Mouse (Mus musculus): ENCODE measurements at regions not wholly inside any gene's neighbourhood (a gene's known extent, or its start where the extent isn't known, plus 50 kb on each side); places are given as distances from the start of the nearest gene placed in this dataset.

DNA sequence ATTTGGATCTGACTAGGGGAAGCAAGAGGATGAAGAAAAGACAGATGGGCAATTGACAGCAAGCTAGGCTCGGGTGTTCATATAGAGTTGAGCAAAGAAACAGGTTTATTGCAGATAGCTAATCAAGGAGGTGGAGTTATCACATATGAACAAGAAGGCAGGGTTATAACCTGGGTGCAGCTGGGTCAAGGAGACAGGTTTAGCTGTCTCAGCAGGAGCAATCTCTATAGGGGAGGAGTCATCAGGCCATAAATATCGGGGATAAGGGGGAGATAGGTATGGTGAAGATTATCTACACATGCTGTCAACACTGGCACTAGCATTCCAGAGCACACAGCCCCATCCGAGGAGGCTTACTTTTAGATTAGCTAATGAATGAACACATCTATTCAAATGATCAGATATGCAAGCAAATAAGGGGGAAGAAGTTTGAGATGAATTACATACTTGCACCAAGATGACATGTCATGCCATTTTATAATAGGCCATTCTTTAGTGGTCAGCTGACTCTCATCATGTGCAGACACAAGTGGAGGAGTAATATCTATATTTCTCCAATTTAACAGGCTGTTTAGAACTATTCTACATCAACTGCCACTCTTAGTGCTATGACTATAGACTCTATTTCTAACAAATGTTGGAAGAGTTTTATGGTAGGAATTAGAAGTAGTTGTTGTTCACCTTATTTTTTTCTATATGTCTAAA, 76.9 kb downstream of the Lhx9 start:
- CTCF ChIA-PET, result interaction anchor here (0.7 kb wide), 1 partner anchor 759 kb away, joined by 4 read pairs; no protein-coding TSS in a partner anchor

DNA sequence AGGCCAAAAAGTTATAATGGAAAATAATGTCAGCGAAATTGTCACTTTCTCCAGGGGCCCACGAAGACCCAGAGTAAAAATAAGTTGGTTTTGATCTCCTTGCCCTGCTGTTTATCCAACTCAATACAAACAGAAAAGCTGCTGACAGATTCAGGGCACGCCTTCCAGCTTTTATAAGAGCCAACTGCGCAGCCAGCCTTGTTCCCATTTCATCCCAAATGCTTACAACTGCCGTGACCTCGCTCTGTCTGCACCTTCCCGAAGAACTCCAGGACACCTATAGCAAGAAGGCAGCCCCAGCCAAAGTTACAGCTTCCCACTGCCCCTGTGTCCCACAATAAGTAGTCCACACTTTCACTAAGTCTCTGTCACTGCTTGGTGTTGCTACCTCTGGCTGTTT, 85.5 kb downstream of the Lhx9 start:
- CTCF ChIA-PET, result interaction anchor here (0.5 kb wide), 1 partner anchor 843 kb away, joined by 3 read pairs; no protein-coding TSS in a partner anchor

DNA sequence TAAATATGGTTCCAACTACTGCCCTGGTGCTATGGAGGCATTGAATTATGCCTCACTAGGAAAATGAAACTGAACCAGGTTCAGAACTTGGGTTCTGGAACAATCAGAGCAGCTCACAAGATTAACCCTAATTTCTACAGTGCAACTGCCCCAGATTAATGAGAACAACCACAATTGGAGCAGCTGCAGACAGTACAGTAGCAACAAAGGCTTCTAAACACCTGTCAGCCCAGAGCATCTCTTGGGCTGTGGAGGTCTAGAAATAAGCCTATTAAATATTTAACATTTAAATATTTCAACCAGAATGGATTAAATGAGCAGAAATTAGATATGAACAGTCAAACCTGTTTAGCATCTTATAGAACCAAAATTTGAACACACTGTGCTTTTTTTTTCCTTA, 90.6 kb downstream of the Lhx9 start:
- CTCF ChIA-PET, result no interaction called here

DNA sequence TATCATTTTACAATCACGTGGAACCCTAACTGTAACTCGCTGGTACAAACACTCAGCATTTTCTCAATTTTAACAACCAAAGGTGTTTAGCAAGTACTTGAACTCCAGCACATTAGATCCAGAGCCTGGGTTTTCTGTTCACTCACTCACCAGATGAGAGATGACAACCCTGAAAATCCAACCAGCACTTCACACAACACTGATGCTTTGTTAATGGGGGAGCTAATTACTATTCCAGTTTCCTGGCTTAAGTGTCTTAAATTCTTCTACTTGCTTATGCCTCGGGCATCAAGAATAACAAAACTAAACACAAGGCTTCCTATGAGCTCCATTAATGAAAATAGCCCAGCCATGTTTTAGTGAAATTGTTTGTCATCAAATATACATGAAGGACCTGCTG, 113.4 kb upstream of the Nek7 start:
- CTCF ChIA-PET, result no interaction called here

GRCm38 (mm10) chr1:138731008-138731407, 111.1 kb upstream of the Nek7 start:
- CTCF ChIA-PET, result no interaction called here

DNA sequence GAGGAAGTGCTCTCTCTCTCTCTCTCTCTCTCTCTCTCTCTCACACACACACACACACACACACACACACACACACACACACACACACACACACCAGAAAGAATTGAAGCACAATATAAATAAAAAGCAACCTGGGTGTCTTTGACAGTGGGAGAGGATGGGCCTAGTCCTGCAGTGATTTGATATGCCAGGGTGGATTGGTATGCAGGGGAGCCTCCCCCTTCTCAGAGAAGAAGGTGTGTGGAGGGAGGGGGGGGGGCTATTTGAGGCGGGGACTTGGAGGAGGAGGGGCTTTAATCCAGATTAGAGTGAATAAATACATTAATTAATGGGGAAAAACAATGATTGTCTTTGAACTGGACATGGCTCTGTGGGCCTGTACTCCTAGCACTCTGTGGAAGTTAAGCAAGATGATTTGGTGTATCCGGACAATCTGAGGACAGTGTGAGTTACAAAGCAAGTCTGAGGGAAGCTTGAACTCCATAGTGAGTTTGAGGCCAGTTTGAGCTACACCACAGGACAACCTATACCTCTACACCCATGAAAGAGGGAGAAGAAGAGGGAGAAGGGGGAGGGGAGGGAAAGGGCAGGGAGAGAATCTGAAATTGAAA, 109.3 kb upstream of the Nek7 start:
- CTCF ChIA-PET, result no interaction called here

- CTCF ChIA-PET, result no interaction called here
Observed at GRCm38 (mm10) chr1:138720728-138721127, 100.8 kb upstream of the Nek7 start.

DNA sequence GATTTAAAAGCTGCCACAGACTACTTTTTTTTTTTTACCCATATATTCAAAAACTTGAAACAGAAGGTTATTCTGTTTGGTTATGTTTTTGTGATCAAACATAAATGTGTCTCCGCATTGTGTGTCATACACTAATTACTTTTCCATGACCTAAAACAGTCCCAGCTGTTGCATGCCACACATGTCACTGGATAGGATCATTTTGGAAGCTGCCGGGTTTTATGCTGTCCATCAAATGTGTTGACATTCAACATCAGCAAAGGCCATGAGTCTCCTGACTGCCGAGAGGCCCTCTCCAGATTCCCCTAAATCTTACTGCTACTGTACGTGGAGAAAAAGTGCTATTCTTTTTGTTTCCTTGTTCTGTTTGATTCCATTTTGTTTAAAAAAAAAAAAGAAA, 99.4 kb upstream of the Nek7 start:
- CTCF ChIA-PET, result interaction anchor here (0.6 kb wide), 1 partner anchor 530 kb away, joined by 3 read pairs; no protein-coding TSS in a partner anchor

- CTCF ChIA-PET, result no interaction called here
Observed at GRCm38 (mm10) chr1:138716991-138717390, 97.0 kb upstream of the Nek7 start.

DNA sequence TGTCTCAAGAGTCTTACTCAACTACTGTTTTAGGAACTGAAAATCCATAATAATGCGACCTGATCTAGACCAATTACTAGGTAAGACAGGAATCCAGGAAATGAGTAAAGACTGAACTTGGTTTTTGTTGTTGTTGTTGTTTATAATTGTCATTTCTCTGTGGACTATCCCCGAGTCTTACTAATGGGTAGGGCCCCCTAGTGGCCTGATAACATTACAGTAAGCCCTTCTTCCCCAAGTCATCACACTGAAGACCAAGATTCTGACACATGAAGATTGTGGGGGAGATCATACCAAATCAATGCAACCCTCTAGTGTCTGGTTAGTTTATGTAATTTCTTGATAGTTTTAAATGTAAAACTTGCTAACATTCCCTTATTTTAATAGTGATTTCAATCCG, 95.2 kb upstream of the Nek7 start:
- CTCF ChIA-PET, result no interaction called here

DNA sequence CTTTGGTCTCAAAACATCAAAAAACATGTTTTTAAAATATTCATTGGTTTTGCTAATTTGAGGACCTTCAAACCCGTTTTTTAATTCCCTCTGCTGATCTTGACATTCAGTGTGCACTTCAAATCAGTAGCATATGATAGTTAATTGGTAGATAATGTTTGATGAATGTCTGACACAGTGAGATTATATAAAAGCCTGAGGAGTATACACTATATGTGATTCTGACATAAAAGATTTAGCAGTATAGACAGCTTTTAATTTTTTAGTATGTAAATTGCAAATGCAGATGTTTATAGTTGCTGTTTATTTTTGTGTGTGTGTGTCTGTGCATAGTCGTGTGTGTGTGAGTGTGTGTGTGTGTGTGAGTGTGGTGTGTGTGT, 89.3 kb upstream of the Nek7 start:
- CTCF ChIA-PET, result no interaction called here

DNA sequence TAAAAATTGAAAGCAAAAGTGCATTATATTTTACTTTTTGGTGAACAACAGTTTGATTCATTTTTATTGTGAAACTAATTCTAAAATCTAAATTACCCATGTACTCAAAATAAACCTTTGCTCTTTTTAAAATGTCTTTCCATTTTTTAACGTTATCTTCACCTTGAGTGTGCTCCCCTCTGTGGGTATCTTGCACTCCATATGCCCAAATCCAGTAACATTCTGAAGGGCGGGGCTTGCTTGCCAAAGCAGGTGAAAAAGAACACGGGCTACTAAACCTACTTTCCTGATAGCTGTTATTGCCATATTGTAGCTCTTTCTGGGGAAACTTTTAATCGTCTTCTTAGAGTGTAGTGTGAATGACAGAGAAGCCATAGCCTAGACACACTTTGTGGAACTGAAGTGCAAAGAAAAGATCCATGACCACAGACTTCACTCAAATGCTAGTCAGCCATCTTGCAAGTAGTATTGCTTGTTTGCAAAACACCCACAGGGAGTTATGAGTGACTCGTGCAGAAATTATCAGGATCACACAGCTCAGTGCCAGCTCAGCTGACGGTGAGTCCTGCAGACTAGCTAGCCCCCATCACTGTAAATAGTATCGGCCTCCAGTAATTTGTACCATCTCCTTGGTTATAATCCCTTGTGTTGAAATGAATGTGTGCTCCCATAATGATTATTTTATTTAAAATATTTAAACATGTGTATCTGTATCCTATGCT, 88.7 kb upstream of the Nek7 start:
- CTCF ChIA-PET, result no interaction called here

- CTCF ChIA-PET, result no interaction called here
Observed at GRCm38 (mm10) chr1:138707913-138708312, 88.0 kb upstream of the Nek7 start.

DNA sequence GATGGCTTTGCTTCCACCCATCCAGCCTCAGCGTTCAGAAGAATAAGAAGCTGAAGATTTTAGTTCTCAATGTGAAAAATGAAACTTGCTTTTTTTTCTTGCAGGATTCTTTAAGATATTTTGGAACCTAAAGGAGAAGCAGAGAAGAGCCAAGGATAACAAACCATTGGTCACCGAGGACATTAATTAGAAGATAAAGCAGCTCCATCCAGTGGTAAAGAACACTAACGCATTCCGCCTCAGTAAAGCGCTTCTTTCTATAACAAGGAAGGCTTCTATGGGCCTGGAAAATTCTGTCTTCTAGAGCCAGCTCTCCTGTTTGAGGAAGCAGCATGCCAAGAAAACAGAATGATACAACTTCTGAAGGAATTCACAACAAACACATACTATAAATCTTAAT, 83.3 kb upstream of the Nek7 start:
- CTCF ChIA-PET, result no interaction called here

- CTCF ChIA-PET, result no interaction called here
Observed at GRCm38 (mm10) chr1:138689234-138689633, 69.3 kb upstream of the Nek7 start.

- CTCF ChIA-PET, result no interaction called here
Observed at GRCm38 (mm10) chr1:138686746-138687145, 66.8 kb upstream of the Nek7 start.

DNA sequence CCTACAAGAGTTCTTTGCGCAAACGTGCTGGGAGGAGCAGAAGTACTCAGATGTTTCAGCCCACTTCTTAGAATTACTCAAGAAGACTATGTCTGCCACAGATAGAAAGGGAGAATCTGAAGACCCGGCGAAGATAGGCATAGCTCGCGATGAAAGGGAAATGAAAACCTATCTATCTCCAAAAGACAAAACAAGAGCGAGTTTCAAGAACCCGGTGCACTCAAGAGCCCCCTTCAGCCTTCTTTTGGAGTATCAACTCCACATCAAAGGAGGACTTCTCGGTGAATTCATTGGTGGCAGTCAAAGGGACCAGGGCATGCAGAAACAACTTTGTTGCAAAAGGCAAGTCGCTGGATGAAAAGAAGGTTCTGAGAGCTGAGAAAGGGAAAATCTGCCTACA, 63.8 kb upstream of the Nek7 start:
- CTCF ChIA-PET, result no interaction called here

GRCm38 (mm10) chr1:138681970-138682369, 62.0 kb upstream of the Nek7 start:
- CTCF ChIA-PET, result no interaction called here

- CTCF ChIA-PET, result no interaction called here
Observed at GRCm38 (mm10) chr1:138674199-138674598, 54.3 kb upstream of the Nek7 start.

All from spleen, embryonic (tissue).